Mouse (Mus musculus) ovary, adult 18-20 months (tissue): ENCODE results near the gene Clmn.
"Not testable (repeated sequence)": the region's sequence is repeated elsewhere in the genome, so short reads cannot be mapped to it uniquely, and the experiment has no call there.

ENCODE experiments used
- DNase-seq: peaks from one replicate; pipeline ENCODE4 v3.0.0; 2022; ENCODE audit warnings: low spot score, mixed read lengths

Gene Clmn

DNA sequence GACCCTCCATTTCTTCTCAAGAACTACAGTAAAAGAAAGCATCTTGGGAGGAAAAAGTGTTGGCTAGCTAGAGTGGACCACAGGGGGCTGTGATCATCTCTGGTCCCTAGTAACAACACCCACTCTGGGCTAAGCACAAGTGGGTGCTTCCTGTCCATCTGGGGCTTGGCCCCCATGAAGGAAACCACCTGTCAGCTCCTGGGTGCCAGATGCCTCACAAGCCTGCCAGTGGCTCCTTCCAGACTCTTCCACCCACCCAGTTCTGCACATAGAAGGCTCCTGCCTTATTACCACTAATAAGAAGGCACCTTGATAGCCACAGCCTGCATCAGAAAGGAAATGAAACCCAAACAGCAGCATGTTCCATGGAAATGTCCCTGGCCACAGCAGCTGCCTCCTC is 26.4 kb downstream of the Clmn start:
- DNase-seq, result no peak

DNA sequence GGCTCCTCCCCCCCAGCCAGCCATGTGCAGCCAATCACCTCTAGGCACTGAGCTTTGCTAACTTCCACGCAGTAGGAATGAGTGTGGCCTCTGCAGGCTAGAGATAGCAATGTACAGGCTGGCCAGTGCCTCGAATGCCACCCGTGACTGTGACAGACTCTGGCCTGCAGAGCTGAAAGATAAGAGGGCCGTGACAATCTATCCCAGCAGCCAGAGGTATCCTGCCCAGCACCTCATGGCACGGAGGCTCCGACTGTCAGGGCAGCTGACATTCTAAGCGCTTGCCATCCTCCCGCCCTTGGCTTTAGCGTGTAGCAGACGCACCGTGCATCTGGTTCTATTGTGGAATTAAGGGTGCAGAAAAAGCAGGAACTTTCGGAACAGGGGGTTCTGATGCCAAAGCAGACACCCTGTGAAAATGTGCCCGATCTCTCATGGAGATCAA is 26.9 kb downstream of the Clmn start:
- DNase-seq, result no peak

DNA sequence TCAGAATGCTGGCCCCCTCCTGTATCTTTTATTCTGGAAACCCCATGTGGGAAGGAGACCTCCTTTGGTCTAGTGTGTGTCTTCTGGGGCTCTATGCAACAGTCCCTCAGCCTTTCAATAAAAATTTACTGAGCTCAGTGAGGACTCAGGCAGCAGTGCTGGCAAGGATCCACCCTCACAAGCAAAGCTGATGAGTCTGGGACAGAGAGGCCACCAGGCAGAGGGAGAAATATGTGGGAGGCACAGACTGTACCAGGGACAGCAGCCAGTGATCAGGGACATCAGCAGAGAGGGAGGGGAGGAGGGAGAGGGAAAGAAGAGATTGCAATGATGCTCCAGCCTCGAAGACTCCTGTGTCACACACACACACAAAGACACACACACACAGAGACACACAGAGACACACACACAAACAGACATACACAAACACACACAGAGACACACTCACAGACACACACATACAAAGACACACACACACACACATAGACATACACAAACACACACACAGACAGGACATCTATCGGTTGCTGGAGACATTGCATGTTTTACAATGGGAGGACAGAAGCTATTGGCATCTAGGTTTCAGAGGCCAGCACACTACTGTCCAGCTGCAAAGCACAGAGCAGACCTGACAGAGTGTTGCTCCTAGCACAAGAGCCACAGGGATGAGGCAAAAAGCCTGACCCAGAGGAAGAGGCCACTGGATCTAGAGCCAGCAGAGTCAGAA is 27.6 kb downstream of the Clmn start:
- peak; percentile 34 for DNase-seq

DNA sequence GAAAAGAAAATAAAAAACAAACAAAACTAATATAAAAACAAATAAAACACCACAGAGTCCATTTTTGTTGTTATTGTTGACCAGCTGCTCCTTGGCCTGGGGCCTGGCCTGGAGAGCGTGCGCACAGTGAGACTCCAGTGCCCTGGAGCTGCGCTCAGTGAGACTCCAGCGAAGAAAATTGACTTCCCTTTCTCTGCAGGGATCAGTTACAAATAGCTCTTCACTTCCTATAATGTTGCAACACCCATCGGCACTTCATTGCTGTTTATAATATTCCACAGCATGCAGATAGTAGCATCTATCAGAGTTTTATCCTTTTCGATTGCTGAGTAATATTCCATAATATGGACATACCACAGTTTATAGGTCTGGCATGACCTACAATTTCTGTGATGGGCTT is 28.6 kb downstream of the Clmn start:
- no peak for DNase-seq

DNA sequence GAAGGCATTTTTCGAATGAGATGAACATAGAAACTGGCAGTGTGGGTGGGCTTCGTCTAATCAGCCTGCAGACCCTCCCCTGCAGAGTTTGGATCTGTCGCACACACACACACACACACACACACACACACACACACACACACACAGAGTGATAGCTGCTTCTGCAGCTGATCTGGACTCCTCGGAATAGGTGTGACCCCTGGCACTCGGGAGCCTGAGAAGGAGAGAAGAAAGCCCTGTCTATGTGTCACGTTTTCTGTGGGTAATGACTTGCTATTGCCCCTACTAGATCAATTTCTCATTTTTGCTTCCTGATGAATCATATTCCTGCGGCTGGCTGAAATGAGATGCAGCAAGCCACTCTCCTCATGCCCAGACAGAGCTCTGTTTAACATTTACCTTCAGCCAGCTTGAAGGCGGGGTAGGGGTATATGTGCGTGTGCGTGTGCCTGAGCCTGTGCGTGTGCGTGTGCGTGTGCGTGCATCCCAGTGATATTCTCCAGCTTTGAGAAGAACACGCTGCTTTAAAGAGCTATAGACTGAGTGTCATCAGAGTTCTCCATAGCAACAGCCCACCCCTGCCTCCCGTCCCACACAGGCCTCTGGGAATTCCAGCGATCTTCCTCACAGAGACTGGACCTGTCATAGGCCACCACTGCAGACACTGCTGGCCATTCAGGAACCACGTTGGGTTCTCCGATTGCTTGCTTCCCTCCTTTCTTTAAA is 29.3 kb downstream of the Clmn start:
- DNase-seq, result no peak

DNA sequence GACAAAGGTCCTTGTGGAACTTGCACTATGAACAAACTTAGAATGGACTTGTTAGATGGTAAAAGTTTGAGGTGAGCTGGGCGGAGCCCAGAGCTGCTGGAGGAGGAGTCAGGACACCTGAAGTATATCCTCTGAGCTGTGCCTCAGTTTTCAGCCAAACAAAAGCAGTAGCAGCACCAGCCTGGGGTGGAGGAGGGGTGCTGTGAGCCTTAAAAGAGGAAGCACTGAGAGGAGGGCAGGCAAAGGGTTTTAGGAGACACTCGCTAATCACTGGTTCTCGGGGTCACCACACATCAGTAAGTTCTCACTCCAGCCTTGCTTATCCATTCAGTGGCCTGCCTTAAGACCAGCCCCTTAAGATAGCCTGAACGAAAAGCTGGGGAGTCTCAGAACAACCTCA is 30.1 kb downstream of the Clmn start:
- no peak for DNase-seq

GRCm38 (mm10) chr12:104830666-104831435 is 34.0 kb downstream of the Clmn start:
- no peak for DNase-seq

- no peak for DNase-seq
Observed at GRCm38 (mm10) chr12:104830283-104830639, 34.6 kb downstream of the Clmn start.

DNA sequence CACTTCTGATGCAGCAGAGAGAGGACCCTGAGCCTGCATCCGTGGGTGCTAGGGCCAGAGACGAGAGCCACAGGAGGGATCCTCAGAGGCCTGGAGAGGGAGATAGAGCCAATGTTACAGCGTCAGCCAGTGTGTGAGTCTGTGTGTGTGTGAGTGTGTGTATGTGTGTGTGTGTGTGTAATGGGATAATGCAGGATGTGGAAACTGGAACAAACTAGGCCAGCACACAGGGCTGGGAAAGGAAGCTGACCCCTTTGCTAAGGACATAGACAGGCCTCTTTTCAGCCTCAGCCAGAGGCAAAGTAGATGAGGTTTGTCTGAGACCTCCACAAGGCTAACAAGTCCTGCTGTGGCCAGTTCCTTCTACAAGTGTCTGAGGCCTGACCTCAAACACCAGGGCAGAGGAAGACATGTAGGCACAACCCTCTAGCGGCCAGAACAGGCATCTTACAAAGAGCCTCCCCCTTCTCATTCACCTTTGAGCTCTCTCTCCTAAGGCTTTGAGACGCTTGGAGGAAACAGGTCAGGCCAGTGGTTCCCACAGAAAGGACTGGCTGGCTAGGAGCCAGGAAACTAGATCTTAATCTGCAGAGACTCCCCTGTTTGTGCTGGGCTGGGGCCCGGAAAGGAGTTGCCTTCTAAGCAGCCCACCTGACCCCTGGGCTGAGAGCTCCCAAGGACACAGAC is 35.1 kb downstream of the Clmn start:
- peak; percentile 35 for DNase-seq

DNA sequence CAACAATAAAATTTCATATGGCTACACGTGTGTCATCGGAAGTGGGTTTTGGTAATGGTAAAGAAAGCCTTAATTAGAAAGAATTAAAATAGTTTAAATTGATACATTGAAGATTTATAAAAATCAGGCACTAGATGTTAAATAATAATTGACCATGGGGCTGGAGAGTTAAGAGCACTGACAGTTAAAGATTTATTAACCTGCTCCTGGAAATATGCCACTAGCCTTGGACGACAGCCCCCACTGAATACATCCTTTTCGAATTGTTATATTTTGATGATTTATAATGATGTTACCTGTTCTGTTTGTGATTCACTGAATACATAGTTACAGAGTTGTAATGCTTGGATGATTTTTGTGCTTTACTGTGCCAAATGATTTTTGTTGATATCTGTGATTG is 35.9 kb downstream of the Clmn start:
- not testable (repeated sequence) for DNase-seq

DNA sequence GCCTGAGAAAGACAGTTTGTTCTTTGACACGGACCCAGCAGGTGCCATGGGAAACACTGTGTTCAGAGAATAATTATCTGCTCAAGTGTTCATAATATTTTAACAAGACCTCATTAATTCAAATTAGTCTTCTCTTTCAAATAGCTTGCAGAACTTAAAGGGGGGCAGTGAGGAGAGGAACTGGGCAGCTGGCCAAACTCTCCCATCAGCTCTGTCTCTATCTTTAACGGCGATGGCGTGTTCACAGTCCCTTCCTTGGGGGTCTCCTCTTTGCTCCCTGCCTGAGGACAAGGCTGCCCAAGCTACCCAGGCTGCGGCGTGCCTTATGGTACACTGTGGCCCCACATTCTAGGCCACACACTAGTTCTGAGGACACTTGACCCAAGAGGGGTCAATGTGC is 37.2 kb downstream of the Clmn start:
- no peak for DNase-seq

GRCm38 (mm10) chr12:104824907-104825267 is 40.0 kb downstream of the Clmn start:
- DNase-seq, result no peak

DNA sequence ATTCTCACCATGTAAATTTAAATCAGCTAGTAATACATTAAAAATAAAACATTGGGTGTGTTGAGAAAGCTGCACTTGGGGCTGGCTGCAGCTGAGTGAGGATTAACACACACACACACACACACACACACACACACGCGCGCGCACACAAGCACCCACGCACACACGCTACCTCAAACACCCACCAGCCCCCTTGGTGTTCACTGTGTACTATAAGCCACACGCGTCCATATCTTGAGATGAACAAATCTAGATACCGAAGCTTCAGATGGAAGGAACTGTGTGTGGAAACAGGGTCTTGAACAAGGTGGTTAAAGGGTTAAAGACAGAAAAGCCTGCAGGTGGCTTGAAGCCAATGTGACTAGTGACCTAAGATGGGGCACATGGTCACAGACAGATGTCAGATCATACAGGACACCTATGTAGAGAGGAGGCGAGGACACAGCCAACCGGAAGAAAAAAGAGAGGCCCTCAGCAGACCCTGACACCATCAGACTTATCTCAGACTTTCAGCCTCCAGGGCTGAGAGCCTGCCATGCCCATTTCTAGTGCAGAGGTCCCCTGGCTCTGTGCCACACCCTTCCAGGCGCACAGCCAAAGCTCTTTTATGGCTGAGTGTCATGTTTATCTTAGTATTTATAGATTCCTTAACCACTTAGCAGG is 40.5 kb downstream of the Clmn start:
- DNase-seq, result peak; percentile 83

- DNase-seq, result no peak
Observed at GRCm38 (mm10) chr12:104823722-104824121, 41.2 kb downstream of the Clmn start.

DNA sequence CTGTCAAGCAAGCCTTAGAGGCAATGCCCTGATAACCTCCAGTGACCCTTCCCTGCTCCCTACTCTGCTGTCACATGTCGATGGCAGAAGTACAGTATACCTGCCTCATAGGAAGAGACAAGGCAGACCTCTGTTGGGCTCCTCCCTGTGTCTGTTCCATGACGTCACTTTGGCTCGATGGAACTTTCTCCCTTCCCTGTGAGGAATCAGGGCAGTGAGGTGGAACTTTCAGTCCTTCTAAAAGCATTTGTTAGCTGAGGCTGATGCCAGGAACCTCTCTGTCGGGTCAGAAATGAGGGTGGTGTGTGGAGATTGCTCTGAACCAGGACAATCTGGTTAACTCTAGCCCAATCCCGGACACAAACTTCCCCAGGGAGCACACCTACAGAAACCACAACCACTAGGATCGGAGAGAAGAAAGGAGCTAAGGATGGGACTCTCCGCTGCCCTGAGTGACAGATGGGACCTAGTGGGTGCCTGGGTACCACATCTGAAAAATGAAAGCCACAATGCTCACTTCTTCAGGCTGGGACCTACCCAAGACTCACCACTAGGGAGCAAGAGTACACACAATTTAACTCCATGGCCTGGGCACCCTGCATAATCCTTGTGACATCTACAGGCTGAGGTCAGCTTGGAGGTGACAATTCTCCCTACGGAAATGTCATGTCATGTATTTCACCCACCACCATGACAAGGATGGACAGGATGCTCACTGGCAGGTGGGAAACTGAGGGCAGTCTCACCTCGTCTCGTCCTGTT is 41.9 kb downstream of the Clmn start:
- DNase-seq, result no peak

- no peak for DNase-seq
Observed at GRCm38 (mm10) chr12:104822151-104822550, 42.7 kb downstream of the Clmn start.

- DNase-seq, result no peak
Observed at GRCm38 (mm10) chr12:104820061-104820460, 44.8 kb downstream of the Clmn start.

- no peak for DNase-seq
Observed at GRCm38 (mm10) chr12:104819050-104819449, 45.8 kb downstream of the Clmn start.

DNA sequence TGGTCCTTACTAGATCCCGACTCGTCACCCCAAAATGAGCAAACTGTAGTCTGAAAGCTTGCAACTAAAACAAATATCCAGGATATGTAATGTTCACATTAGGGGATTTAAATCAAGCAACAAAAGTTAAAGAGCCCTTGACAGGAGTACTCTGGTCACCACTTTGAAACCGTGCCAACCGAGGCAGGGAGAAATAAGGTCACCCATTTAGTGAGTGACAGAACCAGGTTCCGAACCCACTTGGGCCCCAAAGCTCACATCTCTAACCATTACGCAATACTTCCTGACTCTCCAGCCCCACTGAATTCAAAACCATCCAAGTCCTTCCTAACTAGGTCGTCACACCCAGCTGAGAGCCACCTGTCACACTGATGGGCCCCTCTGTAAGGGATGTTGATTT is 46.8 kb downstream of the Clmn start:
- DNase-seq, result no peak

DNA sequence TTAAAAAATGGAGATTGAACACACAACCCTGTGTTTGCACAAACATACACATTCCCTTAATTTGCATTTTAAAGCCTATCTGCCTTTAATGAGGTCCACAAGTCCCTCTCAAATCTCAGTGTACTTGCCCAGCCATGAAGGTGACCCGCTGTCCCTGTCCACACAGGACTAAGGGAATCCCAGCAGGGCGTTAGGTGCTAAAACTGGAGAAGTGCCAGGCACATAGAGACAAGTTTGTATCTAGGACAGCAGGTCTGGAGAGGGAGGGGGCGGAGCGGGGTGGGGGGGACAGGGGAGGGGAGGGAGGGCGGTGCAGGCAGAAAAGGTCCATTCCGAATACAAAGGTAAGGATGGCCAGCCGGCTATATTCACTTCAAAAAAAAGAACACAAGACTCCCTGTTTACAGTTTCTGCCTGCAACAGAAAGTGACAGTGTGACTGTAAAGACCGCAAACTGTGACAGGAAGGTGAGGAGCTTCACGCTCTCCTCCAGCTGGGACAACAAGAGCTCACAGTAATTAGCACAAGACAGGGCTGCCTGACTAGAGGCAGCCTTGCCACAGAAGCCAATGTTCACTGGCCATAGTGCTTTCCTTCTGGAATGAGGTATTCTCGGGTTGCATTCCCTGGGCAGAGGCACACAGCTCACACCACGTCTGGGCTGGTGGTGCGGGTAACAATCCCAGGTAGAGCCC is 47.6 kb downstream of the Clmn start:
- DNase-seq, result no peak

DNA sequence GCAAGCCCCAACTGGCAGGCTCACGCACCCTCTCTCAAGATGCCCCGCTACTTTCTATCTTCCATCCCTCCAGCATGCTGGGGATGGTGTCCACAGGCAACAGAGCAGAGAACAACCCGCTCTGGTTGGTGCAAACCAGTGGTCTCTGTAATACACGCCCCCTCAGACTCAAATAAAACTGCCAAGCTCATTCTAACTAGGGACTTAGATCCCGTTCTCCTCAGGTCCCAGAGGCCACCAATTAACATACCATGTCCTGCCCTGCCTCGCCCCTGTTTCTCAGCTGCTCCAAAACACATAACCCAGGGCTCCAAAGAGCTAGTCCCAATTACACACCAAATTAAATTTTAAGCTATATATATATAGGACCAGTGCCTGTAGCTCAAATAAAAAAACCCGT is 50.6 kb downstream of the Clmn start:
- DNase-seq, result no peak
